Mouse (Mus musculus): ENCODE measurements around the gene Trappc2l. TPM values are rescaled to one million over a fixed set of nuclear protein-coding genes. Genes with fewer than 3 reads are reported as not detected.
A peak's percentile ranks its signal among the peaks of the same experiment; 100 is the strongest.

Trappc2l gene
- polyA plus RNA-seq, 1 experiment from 2014 or later, result 39.3 TPM

GRCm38 (mm10) chr8:122610612-122611277, 695 bp upstream of the Trappc2l start:
- WGBS, result 5% methylated on average over 20 of the region's 20 CpGs
- peak overlapping the region; percentile 83 for H3K4me2 ChIP-seq (ENCODE audit: low read depth, low read length, severe bottlenecking)
- H3K9me3 ChIP-seq (ENCODE audit: control insufficient read depth, low read length), result no peaks in the 10 kb centered on the region
- no peaks in the 10 kb centered on the region for H3K27me3 ChIP-seq (ENCODE audit: control insufficient read depth, insufficient read depth, low read length)
- ATAC-seq (replicated peaks; ENCODE audit: low FRiP score), result no peak; the same call in 1 of the 2 replicates
- peak overlapping the region; percentile 74 for H3K4me3 ChIP-seq (ENCODE audit: low read depth, low read length)
- H3K27ac ChIP-seq (ENCODE audit: low read depth, low read length), result no peak overlapping the region
- H3K4me1 ChIP-seq (replicated peaks; ENCODE audit: control insufficient read depth, insufficient read depth, low read length), result peaks cover 5% of the 10 kb centered on the region; the same call in 1 of the 2 replicates
- no peaks in the 10 kb centered on the region for H3K36me3 ChIP-seq (ENCODE audit: control insufficient read depth, insufficient read depth, low read length)
- DNase-seq (ENCODE audit: low spot score), result no peak
- peak overlapping the region; percentile 49 for H3K9ac ChIP-seq (ENCODE audit: low read length)

DNA sequence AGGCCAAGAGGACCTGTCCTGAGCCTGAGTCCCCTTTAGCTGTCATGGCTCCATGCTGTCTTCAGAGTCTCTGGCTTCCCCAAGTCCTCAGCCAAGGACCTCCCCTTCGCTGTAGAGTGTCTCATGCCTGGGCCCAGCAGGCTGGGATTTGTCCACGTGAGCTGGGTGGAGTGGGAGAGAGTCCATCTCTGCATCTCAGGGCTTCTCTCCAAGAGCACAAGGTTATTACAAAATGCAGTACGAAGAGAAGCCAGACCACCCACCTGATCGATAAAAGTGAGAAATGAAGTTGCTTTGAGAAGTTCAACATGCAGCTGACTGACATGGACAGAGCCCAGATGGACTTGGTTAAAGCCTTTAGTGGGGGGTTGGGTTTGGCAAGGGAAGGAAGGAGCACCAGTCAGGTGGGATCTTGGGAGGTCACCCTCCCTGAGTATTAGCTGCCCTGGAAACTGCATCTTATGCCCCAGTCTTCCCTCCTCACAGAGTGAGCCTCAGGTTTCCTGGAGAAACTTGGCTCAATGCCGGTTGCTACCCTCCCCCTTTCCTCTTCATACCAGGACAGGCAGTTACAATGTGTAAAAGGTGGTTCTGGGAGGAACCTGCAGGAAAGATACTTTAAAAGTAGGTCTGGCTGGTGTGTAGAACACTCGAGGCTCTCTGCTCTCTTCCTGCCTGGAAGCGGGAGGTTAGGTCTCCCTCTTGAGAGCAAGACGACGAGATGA, 4.9 kb downstream of the Trappc2l start:
- DNase-seq (ENCODE audit: low spot score), result no peak
- WGBS, result 79% methylated on average over 9 of the region's 9 CpGs
- Histone ChIP-seq H3K4me3 (ENCODE audit: low read depth, low read length) (no peak overlapping the region), H3K4me1 (replicated peaks; ENCODE audit: control insufficient read depth, insufficient read depth, low read length) (peaks cover 5% of the 10 kb centered on the region; the same call in 1 of the 2 replicates), H3K9ac (ENCODE audit: low read length) (no peak overlapping the region), H3K36me3 (ENCODE audit: control insufficient read depth, insufficient read depth, low read length) (no peaks in the 10 kb centered on the region), H3K27ac (ENCODE audit: low read depth, low read length) (no peak overlapping the region), H3K4me2 (ENCODE audit: low read depth, low read length, severe bottlenecking) (no peak overlapping the region), H3K27me3 (ENCODE audit: control insufficient read depth, insufficient read depth, low read length) (no peaks in the 10 kb centered on the region), H3K9me3 (ENCODE audit: control insufficient read depth, low read length) (no peaks in the 10 kb centered on the region)
- ATAC-seq (replicated peaks; ENCODE audit: low FRiP score), result no peak

GRCm38 (mm10) chr8:122617947-122618546, 6.6 kb downstream of the Trappc2l start:
- peak; percentile 88 for DNase-seq (ENCODE audit: low spot score)
- no peak overlapping the region for H3K4me3 ChIP-seq (ENCODE audit: low read depth, low read length)
- no peaks in the 10 kb centered on the region for H3K9me3 ChIP-seq (ENCODE audit: control insufficient read depth, low read length)
- WGBS, result 39% methylated on average over 5 of the region's 7 CpGs
- H3K4me2 ChIP-seq (ENCODE audit: low read depth, low read length, severe bottlenecking), result no peak overlapping the region
- no peak; the same call in 1 of the 2 replicates for ATAC-seq (replicated peaks; ENCODE audit: low FRiP score)
- H3K36me3 ChIP-seq (ENCODE audit: control insufficient read depth, insufficient read depth, low read length), result no peaks in the 10 kb centered on the region
- H3K27me3 ChIP-seq (ENCODE audit: control insufficient read depth, insufficient read depth, low read length), result no peaks in the 10 kb centered on the region
- no peak overlapping the region for H3K9ac ChIP-seq (ENCODE audit: low read length)
- no peaks in the 10 kb centered on the region for H3K4me1 ChIP-seq (replicated peaks; ENCODE audit: control insufficient read depth, insufficient read depth, low read length)
- no peak overlapping the region for H3K27ac ChIP-seq (ENCODE audit: low read depth, low read length)

GRCm38 (mm10) chr8:122618660-122619378, 7.4 kb downstream of the Trappc2l start:
- no peaks in the 10 kb centered on the region for H3K27me3 ChIP-seq (ENCODE audit: control insufficient read depth, insufficient read depth, low read length)
- no peaks in the 10 kb centered on the region for H3K9me3 ChIP-seq (ENCODE audit: control insufficient read depth, low read length)
- no peak overlapping the region for H3K4me3 ChIP-seq (ENCODE audit: low read depth, low read length)
- ATAC-seq (replicated peaks; ENCODE audit: low FRiP score), result no peak
- H3K4me1 ChIP-seq (replicated peaks; ENCODE audit: control insufficient read depth, insufficient read depth, low read length), result no peaks in the 10 kb centered on the region
- DNase-seq (ENCODE audit: low spot score), result no peak
- 75% methylated on average over 6 of the region's 6 CpGs for WGBS
- H3K36me3 ChIP-seq (ENCODE audit: control insufficient read depth, insufficient read depth, low read length), result no peaks in the 10 kb centered on the region
- no peak overlapping the region for H3K4me2 ChIP-seq (ENCODE audit: low read depth, low read length, severe bottlenecking)
- H3K9ac ChIP-seq (ENCODE audit: low read length), result no peak overlapping the region
- H3K27ac ChIP-seq (ENCODE audit: low read depth, low read length), result no peak overlapping the region

GRCm38 (mm10) chr8:122620446-122620845, 9.0 kb downstream of the Trappc2l start:
- H3K4me1 ChIP-seq (replicated peaks; ENCODE audit: control insufficient read depth, insufficient read depth, low read length), result no peaks in the 10 kb centered on the region

DNA sequence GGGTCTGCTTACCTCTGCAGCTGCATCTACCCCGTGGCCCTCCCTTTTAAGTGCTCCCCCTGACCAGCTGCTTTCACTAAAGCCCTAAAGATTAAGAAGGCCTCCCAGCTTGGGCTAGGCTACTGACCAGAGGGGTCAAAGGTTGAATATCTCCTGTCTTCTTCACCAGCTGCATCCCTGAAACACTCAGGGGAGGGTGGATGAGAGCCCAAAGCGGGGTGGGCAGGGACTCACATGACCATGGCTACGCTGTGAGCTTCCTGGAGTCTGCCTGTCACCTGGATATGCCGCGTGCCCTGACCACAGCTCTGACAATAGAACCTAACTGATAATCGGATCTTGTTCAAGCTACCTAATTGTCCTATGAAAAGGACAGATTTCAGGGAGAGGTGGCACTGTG, 11.3 kb downstream of the Trappc2l start, which contains the start of gene Pabpn1l:
Gene Pabpn1l (minus strand): TSS at position 13 of the 400 bp plus-strand sequence.
- Histone ChIP-seq H3K4me1 (replicated peaks; ENCODE audit: control insufficient read depth, insufficient read depth, low read length) (no peaks in the 10 kb centered on the region), H3K4me3 (ENCODE audit: low read depth, low read length) (no peak within 1 kb of the TSS), H3K36me3 (ENCODE audit: control insufficient read depth, insufficient read depth, low read length) (no peaks in the 10 kb centered on the region), H3K4me2 (ENCODE audit: low read depth, low read length, severe bottlenecking) (no peak within 1 kb of the TSS), H3K9ac (ENCODE audit: low read length) (no peak within 1 kb of the TSS), H3K9me3 (ENCODE audit: control insufficient read depth, low read length) (no peaks in the 10 kb centered on the region), H3K27ac (ENCODE audit: low read depth, low read length) (no peak within 1 kb of the TSS), H3K27me3 (ENCODE audit: control insufficient read depth, insufficient read depth, low read length) (no peaks in the 10 kb centered on the region)
- WGBS, result 63% methylated on average over 6 of the region's 6 CpGs
- ATAC-seq (replicated peaks; ENCODE audit: low FRiP score), result no peak
- DNase-seq (ENCODE audit: low spot score), result no peak

More at GRCm38 (mm10) chr8:122620446-122620845, 9.0 kb downstream of the Trappc2l start:
- Histone ChIP-seq H3K27ac (ENCODE audit: low read depth, low read length) (no peak overlapping the region), H3K36me3 (ENCODE audit: control insufficient read depth, insufficient read depth, low read length) (no peaks in the 10 kb centered on the region), H3K9ac (ENCODE audit: low read length) (no peak overlapping the region), H3K27me3 (ENCODE audit: control insufficient read depth, insufficient read depth, low read length) (no peaks in the 10 kb centered on the region), H3K4me3 (ENCODE audit: low read depth, low read length) (no peak overlapping the region), H3K4me2 (ENCODE audit: low read depth, low read length, severe bottlenecking) (no peak overlapping the region), H3K9me3 (ENCODE audit: control insufficient read depth, low read length) (no peaks in the 10 kb centered on the region)
- no peak for ATAC-seq (replicated peaks; ENCODE audit: low FRiP score)
- DNase-seq (ENCODE audit: low spot score), result no peak
- WGBS, result 42% methylated on average over 5 of the region's 5 CpGs

DNA sequence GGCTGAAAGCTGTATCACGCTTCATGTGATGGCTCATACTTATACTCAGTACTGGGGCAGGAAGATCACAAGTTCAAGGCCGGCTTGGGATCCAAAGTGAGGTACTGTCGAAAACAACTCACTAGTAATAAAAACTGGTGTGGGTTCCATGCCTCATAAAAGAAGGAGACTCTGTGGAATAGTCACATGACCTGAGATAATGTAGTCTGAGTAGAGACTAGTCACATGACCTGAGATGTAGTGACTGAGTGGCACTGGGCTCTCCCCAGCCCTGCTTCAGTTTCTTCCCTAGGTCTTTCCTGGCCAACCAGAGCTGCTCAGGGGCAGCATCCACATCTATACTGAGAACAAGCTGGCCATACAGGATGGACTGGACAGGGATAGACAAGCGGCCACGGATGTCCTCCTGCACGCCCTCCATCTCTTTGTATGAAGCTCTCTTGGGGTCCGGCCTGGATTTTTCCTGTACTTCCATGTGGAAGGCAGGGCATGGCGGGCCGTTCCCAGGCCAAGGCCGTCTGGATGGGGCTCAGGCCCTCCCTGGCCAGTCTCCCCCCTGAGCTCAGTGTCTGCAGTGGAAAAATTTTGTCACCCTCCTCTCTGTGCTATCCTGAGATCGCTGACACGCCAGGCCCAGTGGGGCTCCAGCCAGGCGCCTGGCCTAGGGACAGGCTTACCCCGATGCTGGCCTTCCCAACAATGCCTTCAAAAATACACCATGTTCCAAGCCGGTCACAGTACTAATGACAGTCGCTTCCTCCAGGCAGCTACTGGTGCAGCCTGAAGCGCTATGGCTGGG, 12.6 kb downstream of the Trappc2l start:
- Histone ChIP-seq H3K4me1 (replicated peaks; ENCODE audit: control insufficient read depth, insufficient read depth, low read length) (no peaks in the 10 kb centered on the region), H3K36me3 (ENCODE audit: control insufficient read depth, insufficient read depth, low read length) (no peaks in the 10 kb centered on the region), H3K4me3 (ENCODE audit: low read depth, low read length) (no peak overlapping the region), H3K27me3 (ENCODE audit: control insufficient read depth, insufficient read depth, low read length) (no peaks in the 10 kb centered on the region), H3K4me2 (ENCODE audit: low read depth, low read length, severe bottlenecking) (no peak overlapping the region), H3K9me3 (ENCODE audit: control insufficient read depth, low read length) (no peaks in the 10 kb centered on the region), H3K27ac (ENCODE audit: low read depth, low read length) (no peak overlapping the region), H3K9ac (ENCODE audit: low read length) (no peak overlapping the region)
- DNase-seq (ENCODE audit: low spot score) (no peak), ATAC-seq (replicated peaks; ENCODE audit: low FRiP score) (no peak)
- WGBS, result 90% methylated on average over 17 of the region's 17 CpGs

- H3K36me3 ChIP-seq (ENCODE audit: control insufficient read depth, insufficient read depth, low read length), result no peaks in the 10 kb centered on the region
- H3K27ac ChIP-seq (ENCODE audit: low read depth, low read length), result no peak overlapping the region
- no peak overlapping the region for H3K4me2 ChIP-seq (ENCODE audit: low read depth, low read length, severe bottlenecking)
- no peak for DNase-seq (ENCODE audit: low spot score)
- H3K9me3 ChIP-seq (ENCODE audit: control insufficient read depth, low read length), result no peaks in the 10 kb centered on the region
- H3K4me3 ChIP-seq (ENCODE audit: low read depth, low read length), result no peak overlapping the region
- H3K4me1 ChIP-seq (replicated peaks; ENCODE audit: control insufficient read depth, insufficient read depth, low read length), result no peaks in the 10 kb centered on the region
- H3K9ac ChIP-seq (ENCODE audit: low read length), result no peak overlapping the region
- WGBS, result 75% methylated on average over 5 of the region's 5 CpGs
- ATAC-seq (replicated peaks; ENCODE audit: low FRiP score), result no peak
- no peaks in the 10 kb centered on the region for H3K27me3 ChIP-seq (ENCODE audit: control insufficient read depth, insufficient read depth, low read length)
These were observed 13.2 kb downstream of the Trappc2l start for GRCm38 (mm10) chr8:122624653-122625052.

All from forebrain, embryonic 11.5 days (tissue).